Mouse (Mus musculus) ES-Bruce4 (cell line): ENCODE measurements at regions not wholly inside any gene's neighbourhood (a gene's known extent, or its start where the extent isn't known, plus 50 kb on each side); places are given as distances from the start of the nearest gene placed in this dataset.
"Not testable (repeated sequence)": the region's sequence is repeated elsewhere in the genome, so short reads cannot be mapped to it uniquely, and the experiment has no call there.

Experiments used
- H3K27ac ChIP-seq: 2 replicates; pipeline ENCODE4 v1.5.1; 2012; ENCODE audit warnings: low read length, inconsistent platforms; ENCODE audit not compliant: insufficient read depth
- H3K27me3 ChIP-seq: 2 replicates; pipeline ENCODE4 v1.6.1; 2012; ENCODE audit warnings: mild to moderate bottlenecking, low read length, inconsistent platforms; ENCODE audit not compliant: control insufficient read depth, poor library complexity, insufficient read depth, severe bottlenecking
- H3K36me3 ChIP-seq: 2 replicates; pipeline ENCODE4 v1.6.1; 2012; ENCODE audit warnings: inconsistent platforms, mild to moderate bottlenecking, low read length, moderate library complexity; ENCODE audit not compliant: control insufficient read depth, poor library complexity, insufficient read depth, severe bottlenecking
- H3K4me1 ChIP-seq: one replicate; pipeline ENCODE4 v1.8.1; 2011; ENCODE audit warnings: low read length; ENCODE audit not compliant: control insufficient read depth, insufficient read depth
- H3K4me3 ChIP-seq: 2 replicates; pipeline ENCODE4 v1.5.1; 2011; ENCODE audit warnings: low read depth, mild to moderate bottlenecking, low read length
- H3K9ac ChIP-seq: 2 replicates; pipeline ENCODE4 v1.6.1; 2012; ENCODE audit warnings: low read depth, mild to moderate bottlenecking, inconsistent platforms; ENCODE audit not compliant: poor library complexity, severe bottlenecking
- H3K9me3 ChIP-seq: replicated peaks from 2 replicates; pipeline ENCODE4 v1.6.1; 2012; ENCODE audit warnings: mild to moderate bottlenecking, low read length, inconsistent platforms; ENCODE audit not compliant: control insufficient read depth, poor library complexity, insufficient read depth, severe bottlenecking
- CTCF ChIP-seq: IDR thresholded peaks from one replicate; pipeline ENCODE4 v1.8.1; 2011; ENCODE audit warnings: low read depth, low read length
- EP300 ChIP-seq: IDR thresholded peaks from 2 replicates; pipeline ENCODE4 v1.6.1; 2011; ENCODE audit warnings: low read depth, low read length; ENCODE audit not compliant: insufficient read depth
- POLR2A ChIP-seq: IDR thresholded peaks from one replicate; pipeline ENCODE4 v1.8.1; 2011; ENCODE audit warnings: low read length; ENCODE audit not compliant: insufficient read depth

DNA sequence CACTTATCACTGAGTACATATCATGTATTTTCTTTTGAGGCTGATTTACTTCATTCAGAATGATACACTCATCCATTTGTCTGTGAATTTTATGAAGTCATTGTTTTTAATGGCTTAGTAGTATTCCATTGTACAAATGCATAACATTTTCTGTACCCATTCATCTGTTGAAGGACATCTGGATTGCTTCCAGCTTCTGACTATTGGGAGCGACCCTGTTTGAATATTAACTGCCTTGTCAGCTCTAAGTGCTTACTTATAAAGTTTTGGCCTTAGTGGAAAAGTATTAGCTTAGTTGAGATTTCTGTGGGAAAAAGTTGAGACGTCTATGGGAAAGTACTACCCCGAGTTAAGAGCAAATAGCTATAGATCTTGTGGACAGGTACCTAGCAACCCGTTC lies 120.4 kb downstream of the Hnmt start:
- Histone ChIP-seq H3K4me1 (no peaks in the 10 kb centered on the region), H3K36me3 (no peaks in the 10 kb centered on the region), H3K9me3 (peaks cover 21% of the 10 kb centered on the region), H3K27ac (no peak overlapping the region), H3K4me3 (no peak overlapping the region), H3K27me3 (no peaks in the 10 kb centered on the region), H3K9ac (no peak overlapping the region)
- TF ChIP-seq POLR2A (no peak), CTCF (no peak), EP300 (no peak)

DNA sequence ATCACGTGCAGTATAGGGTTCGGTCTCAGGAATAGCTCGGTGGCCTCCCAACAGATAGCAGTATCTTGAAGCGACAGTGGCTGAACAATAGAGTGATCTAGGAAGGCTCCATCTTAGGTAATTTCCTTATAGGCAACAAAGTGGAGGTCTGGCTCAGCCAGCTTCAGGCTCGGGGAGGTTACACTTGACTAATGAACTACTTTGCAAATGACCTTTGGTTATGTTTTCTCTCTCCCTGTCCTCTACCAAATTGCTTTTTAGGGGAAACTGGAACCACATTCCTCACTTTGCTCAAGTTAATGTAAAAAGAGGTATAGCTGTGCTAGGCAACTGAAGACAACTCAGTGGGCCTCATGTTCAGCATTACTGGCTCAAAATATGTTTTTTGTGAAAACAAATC lies 122.3 kb downstream of the Hnmt start:
- Histone ChIP-seq H3K27me3 (no peaks in the 10 kb centered on the region), H3K27ac (no peak overlapping the region), H3K36me3 (no peaks in the 10 kb centered on the region), H3K9ac (no peak overlapping the region), H3K4me1 (no peaks in the 10 kb centered on the region), H3K9me3 (peaks cover 26% of the 10 kb centered on the region), H3K4me3 (no peak overlapping the region)
- TF ChIP-seq POLR2A (no peak), EP300 (no peak), CTCF (no peak)

DNA sequence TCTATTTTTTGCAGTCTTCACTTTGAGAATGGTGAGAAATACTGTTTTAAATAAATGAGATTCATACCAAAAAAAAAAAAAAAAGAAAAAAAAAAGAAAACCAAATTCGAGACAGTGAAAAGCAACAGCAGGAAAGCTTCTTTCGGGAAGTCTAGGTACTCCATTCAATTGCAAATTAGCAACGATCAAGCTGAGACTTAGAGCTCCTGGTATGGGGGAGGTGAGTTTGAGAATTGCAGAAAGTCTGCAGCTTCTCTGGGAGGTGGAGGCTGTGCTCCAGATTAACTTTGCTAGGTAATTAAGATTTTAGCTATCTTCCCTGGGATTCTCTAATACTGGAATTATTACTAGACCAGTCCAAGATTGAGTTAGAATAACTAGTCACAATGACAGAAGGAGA lies 140.4 kb downstream of the Hnmt start:
- not testable (repeated sequence) for H3K27me3 ChIP-seq, H3K4me1 ChIP-seq, H3K4me3 ChIP-seq, H3K27ac ChIP-seq, H3K9ac ChIP-seq, H3K36me3 ChIP-seq
- peaks cover 47% of the 10 kb centered on the region for H3K9me3 ChIP-seq

DNA sequence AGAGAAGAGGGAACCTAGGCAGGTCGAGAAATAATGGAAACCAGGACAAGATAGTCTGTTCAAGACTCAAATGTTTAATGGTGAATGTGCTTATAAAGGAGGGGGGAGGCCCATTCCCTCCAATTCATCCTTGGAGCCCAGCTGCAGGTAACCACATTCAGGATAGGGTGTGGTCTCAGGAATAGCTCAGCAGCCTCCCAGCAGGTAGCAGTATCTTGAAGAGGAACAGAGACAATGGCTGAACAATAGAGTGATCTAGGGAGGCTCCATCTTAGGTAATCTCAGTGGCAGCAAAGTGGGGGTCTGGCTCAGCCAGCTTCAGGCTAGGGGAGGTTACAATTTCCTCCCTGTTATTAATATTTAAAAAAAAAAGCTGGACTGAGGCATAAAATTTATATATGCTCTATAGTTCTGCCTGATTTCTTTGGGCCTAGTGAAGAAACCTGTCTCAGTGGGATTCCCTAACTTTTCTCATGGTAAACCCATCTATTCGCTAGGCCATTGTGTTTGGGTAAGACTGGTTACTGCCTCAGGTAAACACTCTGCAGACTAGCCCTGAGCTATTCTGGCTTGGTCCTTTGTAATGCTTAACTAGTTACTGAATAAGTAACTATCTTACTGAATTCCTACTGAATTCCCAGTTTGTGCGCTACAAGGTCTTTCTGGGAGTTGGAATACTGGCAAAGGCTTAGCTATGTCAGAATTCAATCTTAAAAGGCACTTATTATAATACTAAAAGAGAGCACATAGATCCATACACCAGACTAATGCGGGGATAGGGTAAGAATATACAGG lies 142.1 kb downstream of the Hnmt start:
- H3K27ac ChIP-seq: peak overlapping the region; percentile 86
- H3K4me1 ChIP-seq, H3K9ac ChIP-seq, H3K36me3 ChIP-seq, H3K4me3 ChIP-seq, H3K27me3 ChIP-seq: not testable (repeated sequence)
- peaks cover 47% of the 10 kb centered on the region for H3K9me3 ChIP-seq
- 0 out of 2 replicates have a peak, but pooled peaks have one; percentile 19 for TF ChIP-seq EP300

DNA sequence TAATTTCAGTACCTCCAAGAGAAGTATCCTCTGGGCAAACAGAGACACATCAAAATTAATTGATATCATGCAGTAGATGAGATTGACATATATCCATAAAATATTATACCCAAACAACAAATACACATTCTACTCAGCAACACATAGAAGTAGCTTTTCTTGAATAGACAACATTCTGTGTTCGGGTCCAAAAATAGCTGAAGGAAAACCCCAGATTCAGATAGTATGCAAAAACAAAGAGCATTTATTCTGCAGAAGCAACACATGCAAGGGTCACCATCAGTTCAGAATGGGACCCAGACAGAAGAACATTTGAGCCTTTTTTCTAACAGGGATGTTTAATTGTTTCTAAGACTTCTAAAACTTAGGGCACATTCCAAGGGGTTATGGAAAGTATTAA lies 150.1 kb downstream of the Hnmt start:
- no peaks in the 10 kb centered on the region; the same call in 1 of the 2 replicates for H3K27me3 ChIP-seq
- no peak overlapping the region for H3K4me3 ChIP-seq
- no peak for TF ChIP-seq CTCF
- TF ChIP-seq POLR2A: no peak
- no peak for TF ChIP-seq EP300
- H3K27ac ChIP-seq: no peak overlapping the region
- no peaks in the 10 kb centered on the region for H3K4me1 ChIP-seq
- no peak overlapping the region for H3K9ac ChIP-seq
- no peaks in the 10 kb centered on the region for H3K36me3 ChIP-seq
- no peaks in the 10 kb centered on the region for H3K9me3 ChIP-seq

DNA sequence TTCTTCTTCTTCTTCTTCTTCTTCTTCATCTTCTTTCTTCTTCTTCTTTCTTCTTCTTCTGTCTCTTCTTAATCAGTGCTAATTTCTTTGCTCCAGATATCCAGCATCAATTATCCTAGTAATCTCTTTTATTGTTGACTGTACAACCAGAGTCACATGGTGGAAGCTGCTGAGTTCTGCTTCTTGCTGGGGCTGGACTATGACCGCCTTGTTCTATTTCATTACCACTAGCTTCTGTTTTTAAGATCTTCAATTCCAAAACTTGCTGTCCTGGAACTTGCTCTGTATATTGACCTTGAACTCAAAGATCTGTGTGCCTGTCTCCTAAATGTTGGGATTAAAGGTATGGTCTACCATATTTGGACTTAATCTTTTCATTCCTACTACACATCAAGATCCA lies 152.2 kb downstream of the Hnmt start:
- H3K9me3 ChIP-seq: no peaks in the 10 kb centered on the region
- no peak overlapping the region for H3K4me3 ChIP-seq
- no peak overlapping the region for H3K27ac ChIP-seq
- H3K36me3 ChIP-seq: no peaks in the 10 kb centered on the region
- no peaks in the 10 kb centered on the region for H3K4me1 ChIP-seq
- H3K27me3 ChIP-seq: no peaks in the 10 kb centered on the region; the same call in 1 of the 2 replicates
- H3K9ac ChIP-seq: no peak overlapping the region
- TF ChIP-seq EP300 (no peak), CTCF (no peak), POLR2A (no peak)
